Mouse (Mus musculus) cerebellum, adult 11 months (tissue): ENCODE results near the gene Prim2.

ENCODE experiments used
- DNase-seq: peaks from one replicate; pipeline ENCODE4 v3.0.0; 2022

Prim2 gene

GRCm38 (mm10) chr1:33471069-33471468 is 198.5 kb downstream of the Prim2 start:
- no peak for DNase-seq

DNA sequence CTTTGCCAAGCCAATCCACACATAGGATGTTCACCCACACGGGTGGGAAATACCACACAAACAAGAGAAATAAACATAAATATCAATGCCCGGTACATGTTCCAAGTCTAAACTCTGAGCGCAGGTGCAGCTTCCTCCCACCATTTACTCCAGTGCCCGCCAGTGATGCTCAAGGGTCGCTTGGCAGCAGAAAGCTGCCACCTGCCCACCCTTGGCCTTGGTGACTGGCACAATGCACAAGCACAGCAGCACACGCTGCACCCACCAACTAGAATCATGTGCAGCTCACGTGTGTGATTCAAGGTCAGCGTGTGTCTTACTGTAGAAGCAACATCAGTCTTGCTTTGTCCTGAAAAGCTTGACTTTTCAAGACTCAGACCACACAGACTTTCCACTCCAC is 199.4 kb downstream of the Prim2 start:
- no peak for DNase-seq

DNA sequence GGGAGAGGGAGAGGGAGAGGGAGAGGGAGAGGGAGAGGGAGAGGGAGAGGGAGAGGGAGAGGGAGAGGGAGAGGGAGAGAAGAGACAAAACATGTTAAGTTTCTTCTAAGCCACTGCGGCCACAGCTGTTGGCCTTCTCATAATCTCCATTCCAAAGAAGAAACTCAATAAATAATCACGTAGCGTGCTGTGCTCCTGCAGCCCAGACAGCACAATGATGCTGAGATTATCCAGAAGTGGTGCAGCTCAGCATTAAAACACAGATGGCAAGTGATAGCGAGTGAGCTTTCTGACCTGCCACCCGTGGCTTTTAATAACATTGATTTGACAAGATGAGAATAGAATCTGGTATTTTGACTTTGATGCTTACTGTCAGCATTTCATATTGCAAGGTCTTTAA is 205.4 kb downstream of the Prim2 start:
- no peak for DNase-seq

DNA sequence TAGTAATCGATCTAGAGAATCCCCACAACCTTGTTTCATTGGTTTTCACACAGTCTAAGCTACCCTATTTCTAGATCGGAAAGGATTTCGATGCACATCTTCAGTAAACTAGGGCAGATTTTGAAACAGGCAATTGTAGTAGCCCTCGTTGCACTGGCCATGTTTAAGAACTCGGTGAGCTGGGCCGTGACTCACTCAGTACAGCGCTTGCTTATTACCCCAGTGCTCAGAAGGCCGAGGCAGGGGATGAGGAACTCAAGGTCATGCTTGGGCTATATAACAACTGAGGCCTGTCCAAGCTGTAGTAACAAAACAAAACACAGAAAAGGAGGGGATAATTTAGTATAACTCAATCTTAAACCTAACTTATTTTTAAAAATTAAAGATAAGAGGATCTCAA is 208.9 kb downstream of the Prim2 start:
- DNase-seq, result no peak

DNA sequence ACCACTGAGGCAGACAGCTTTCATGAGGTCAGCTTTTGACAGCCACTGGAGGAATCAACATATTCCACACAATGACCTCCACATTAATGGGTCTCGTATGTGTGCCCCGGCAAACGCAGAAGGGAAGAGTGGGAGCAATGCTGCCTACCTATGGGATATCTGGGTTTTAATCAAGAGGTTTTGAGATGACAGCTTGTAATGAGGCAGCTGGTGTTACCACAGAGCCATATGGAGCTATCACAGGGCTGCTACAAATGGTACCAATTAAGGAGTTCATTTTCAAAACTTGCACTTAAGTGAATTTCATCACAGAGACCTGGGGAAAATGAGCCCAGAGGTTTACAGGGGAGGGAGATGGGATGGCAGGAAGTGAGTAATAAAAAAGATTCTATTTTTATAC is 209.3 kb downstream of the Prim2 start:
- DNase-seq, result no peak

GRCm38 (mm10) chr1:33458950-33459349 is 210.6 kb downstream of the Prim2 start:
- DNase-seq, result no peak

DNA sequence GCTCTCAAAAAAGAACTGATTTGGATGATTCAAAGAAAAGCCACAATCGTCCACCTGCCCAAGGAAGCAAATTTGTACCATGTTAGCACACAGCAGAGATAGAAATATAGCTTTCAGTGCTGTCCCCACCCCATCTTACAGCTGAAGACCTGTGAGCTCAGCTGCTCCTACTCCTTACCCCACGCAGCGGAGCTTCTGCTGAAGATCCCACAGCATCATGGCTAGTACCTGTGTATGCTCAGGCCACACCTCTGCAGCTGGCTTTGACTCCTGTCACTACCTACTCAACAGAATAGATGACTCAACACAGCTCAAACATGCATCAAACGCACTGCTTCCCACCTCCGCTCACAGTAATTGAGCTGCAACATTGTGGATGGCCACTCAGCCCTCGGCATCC is 215.3 kb downstream of the Prim2 start:
- no peak for DNase-seq

DNA sequence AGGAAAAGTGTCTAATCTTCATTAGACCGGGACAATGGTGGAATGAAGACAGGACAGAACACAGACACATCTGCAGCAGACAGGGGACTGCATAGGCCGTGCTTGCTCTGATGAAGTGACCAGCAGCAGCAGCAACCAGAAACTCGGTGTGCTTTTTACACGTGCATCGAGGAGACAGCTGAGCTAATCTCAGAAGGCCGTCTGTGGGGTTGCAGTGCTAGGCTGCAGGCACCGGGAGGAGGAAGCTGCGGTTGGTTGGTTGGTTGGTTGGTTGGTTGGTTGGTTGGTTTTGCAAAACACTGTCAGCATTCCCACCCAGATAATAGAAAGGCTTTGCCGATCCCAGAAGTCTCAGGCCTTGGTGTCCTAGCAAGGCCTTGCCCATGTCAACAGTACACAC is 216.3 kb downstream of the Prim2 start:
- DNase-seq, result no peak

- no peak for DNase-seq
Measured at GRCm38 (mm10) chr1:33447179-33447578, 222.4 kb downstream of the Prim2 start.

DNA sequence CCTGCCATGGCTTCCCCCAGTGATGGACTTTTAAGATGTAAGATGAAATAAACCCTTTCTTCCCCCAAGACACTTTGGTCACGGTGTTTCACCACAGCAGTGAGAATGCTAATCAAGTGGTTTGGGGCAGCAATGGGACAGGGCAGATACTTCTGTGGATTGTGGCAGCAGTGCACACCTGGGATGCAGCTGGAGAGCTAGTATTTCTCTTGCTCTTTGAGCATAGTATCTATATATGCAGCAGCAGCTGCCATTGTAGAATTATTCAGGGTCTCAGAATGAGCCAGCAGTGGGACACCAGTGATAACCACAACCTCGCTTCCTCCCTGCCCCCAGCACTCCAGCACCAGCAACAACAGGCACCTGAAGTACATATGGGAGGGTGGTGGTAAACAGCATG is 233.4 kb downstream of the Prim2 start:
- DNase-seq, result no peak
